ENCODE assay signal across 31 mouse cellular contexts in genomic region chr19:10583550-10584146, GRCm38 (mm10). TPM values are rescaled to one million over a fixed set of nuclear protein-coding genes. Genes with fewer than 3 reads are reported as not detected.
DNase-seq lines count a peak whose midpoint lies in the region; ATAC-seq and TF ChIP-seq lines count a peak whose summit lies in the region.
"Had no signal": no experiment of that assay in that cellular context is flagged by ENCODE, and none has a peak within 500 bp of the region (broad histone marks: within the 10 kb centered on the region; RNA-seq: fewer than 3 reads in every experiment).

No protein-coding gene starts in this region.

- WGBS in forebrain, embryonic 14.5 days, result 34% methylated on average over 7 of the region's 7 CpGs
- WGBS in forebrain, embryonic 13.5 days, result 48% methylated on average over 7 of the region's 7 CpGs
- 10% methylated on average over 7 of the region's 7 CpGs for WGBS in spleen, adult 2 months
- WGBS in bone marrow, adult 2 months, result 7% methylated on average over 7 of the region's 7 CpGs
- 79% methylated on average over 7 of the region's 7 CpGs for WGBS in liver, embryonic 11.5 days

- H3K4me3 ChIP-seq in forebrain, embryonic 14.5 days (ENCODE audit: low read depth, low read length), result no peak overlapping the region
- H3K4me3 ChIP-seq in forebrain, embryonic 13.5 days, result no peak overlapping the region
- no peak overlapping the region for H3K4me3 ChIP-seq in spleen, adult 2 months (ENCODE audit: extremely low read depth, insufficient read depth, insufficient read length)
- no peak overlapping the region for H3K4me3 ChIP-seq in bone marrow, adult 2 months (replicated peaks; ENCODE audit: control insufficient read depth, low read depth, low read length)
- H3K4me3 ChIP-seq in liver, embryonic 11.5 days (ENCODE audit: low read depth, low read length), result no peak overlapping the region
- H3K4me3 ChIP-seq: embryonic facial prominence, embryonic 12.5 days; forebrain, embryonic 15.5 days; heart, embryonic 15.5 days; hindbrain, embryonic 15.5 days; left cerebral cortex, adult 2 months; limb, embryonic 13.5 days; liver, embryonic 12.5 days; megakaryocyte, embryonic 14.5 days; midbrain, embryonic 13.5 days; neural tube, embryonic 13.5 days had no signal

- TF ChIP-seq CTCF in spleen, adult 2 months (IDR thresholded peaks at IDR 0.05; ENCODE audit: extremely low read depth, insufficient read depth, insufficient read length, insufficient replicate concordance), result no peak
- TF ChIP-seq CTCF in bone marrow, adult 2 months (IDR thresholded peaks at IDR 0.05; ENCODE audit: control insufficient read depth, insufficient read depth, low read length), result no peak

- TF ChIP-seq POLR2A in spleen, adult 2 months (IDR thresholded peaks at IDR 0.05; ENCODE audit: low read depth, low read length), result no peak
- no peak for TF ChIP-seq POLR2A in bone marrow, adult 2 months (IDR thresholded peaks at IDR 0.05; ENCODE audit: borderline replicate concordance, control insufficient read depth, low read depth, low read length)

- H3K27me3 ChIP-seq in forebrain, embryonic 14.5 days (replicated peaks; ENCODE audit: control insufficient read depth, insufficient read depth, low read length), result no peaks in the 10 kb centered on the region
- H3K27me3 ChIP-seq in forebrain, embryonic 13.5 days, result no peaks in the 10 kb centered on the region
- H3K27me3 ChIP-seq in spleen, adult 2 months (ENCODE audit: control insufficient read depth, insufficient read depth, low read length), result no peaks in the 10 kb centered on the region
- no peaks in the 10 kb centered on the region for H3K27me3 ChIP-seq in liver, embryonic 11.5 days (replicated peaks; ENCODE audit: control insufficient read depth, insufficient read depth, low read length)
- H3K27me3 ChIP-seq: embryonic facial prominence, embryonic 12.5 days; forebrain, embryonic 15.5 days; heart, embryonic 15.5 days; hindbrain, embryonic 15.5 days; limb, embryonic 13.5 days; liver, embryonic 12.5 days; megakaryocyte, embryonic 14.5 days; midbrain, embryonic 13.5 days; neural tube, embryonic 13.5 days had no signal

- H3K4me1 ChIP-seq in forebrain, embryonic 14.5 days (ENCODE audit: control insufficient read depth, insufficient read depth, low read length), result no peaks in the 10 kb centered on the region
- peaks cover 8% of the 10 kb centered on the region for H3K4me1 ChIP-seq in forebrain, embryonic 13.5 days
- H3K4me1 ChIP-seq in spleen, adult 2 months (ENCODE audit: control insufficient read depth, insufficient read depth, insufficient read length), result peaks cover 8% of the 10 kb centered on the region; the same call in 1 of the 2 replicates
- peaks cover 17% of the 10 kb centered on the region for H3K4me1 ChIP-seq in bone marrow, adult 2 months (ENCODE audit: control insufficient read depth, insufficient read depth, low read length)
- no peaks in the 10 kb centered on the region for H3K4me1 ChIP-seq in liver, embryonic 11.5 days (replicated peaks; ENCODE audit: control insufficient read depth, insufficient read depth, low read length)

- peaks cover 9% of the 10 kb centered on the region for H3K36me3 ChIP-seq in forebrain, embryonic 14.5 days (ENCODE audit: control insufficient read depth, insufficient read depth, low read length)
- peaks cover 16% of the 10 kb centered on the region for H3K36me3 ChIP-seq in forebrain, embryonic 13.5 days (ENCODE audit: poor library complexity, severe bottlenecking)
- H3K36me3 ChIP-seq in spleen, adult 2 months (ENCODE audit: control insufficient read depth, insufficient read depth, low read length), result peaks cover 22% of the 10 kb centered on the region
- no peaks in the 10 kb centered on the region; the same call in none of the 2 replicates for H3K36me3 ChIP-seq in liver, embryonic 11.5 days (ENCODE audit: control insufficient read depth, insufficient read depth, low read length)
- H3K36me3 ChIP-seq: forebrain, embryonic 15.5 days had no signal

- no peaks in the 10 kb centered on the region for H3K9me3 ChIP-seq in forebrain, embryonic 14.5 days (replicated peaks; ENCODE audit: control insufficient read depth, low read length)
- no peaks in the 10 kb centered on the region for H3K9me3 ChIP-seq in forebrain, embryonic 13.5 days (replicated peaks)
- no peaks in the 10 kb centered on the region for H3K9me3 ChIP-seq in liver, embryonic 11.5 days (ENCODE audit: control insufficient read depth, low read length)
- H3K9me3 ChIP-seq: embryonic facial prominence, embryonic 12.5 days; forebrain, embryonic 15.5 days; heart, embryonic 15.5 days; hindbrain, embryonic 15.5 days; limb, embryonic 13.5 days; liver, embryonic 12.5 days; megakaryocyte, embryonic 14.5 days; midbrain, embryonic 13.5 days; neural tube, embryonic 13.5 days had no signal

- no peak overlapping the region for H3K27ac ChIP-seq in forebrain, embryonic 14.5 days (ENCODE audit: low read depth, low read length)
- H3K27ac ChIP-seq in forebrain, embryonic 13.5 days, result no peak overlapping the region
- peak overlapping the region; percentile 71 for H3K27ac ChIP-seq in spleen, adult 2 months (ENCODE audit: insufficient read depth, low read length)
- peak overlapping the region; percentile 11; the same call in 1 of the 2 replicates for H3K27ac ChIP-seq in bone marrow, adult 2 months (ENCODE audit: control insufficient read depth, insufficient read depth, low read depth, low read length, poor library complexity)
- no peak overlapping the region for H3K27ac ChIP-seq in liver, embryonic 11.5 days (ENCODE audit: low read depth, low read length)
- H3K27ac ChIP-seq: embryonic facial prominence, embryonic 12.5 days; forebrain, embryonic 15.5 days; heart, embryonic 15.5 days; hindbrain, embryonic 15.5 days; left cerebral cortex, adult 2 months; limb, embryonic 13.5 days; liver, embryonic 12.5 days; midbrain, embryonic 13.5 days; neural tube, embryonic 13.5 days had no signal

- intact Hi-C loops in gastrocnemius, postnatal 14 days (cut with DNase I; ENCODE audit: low total_unique reads), result no loop called here

- H3K9ac ChIP-seq in forebrain, embryonic 14.5 days (ENCODE audit: low read length), result no peak overlapping the region
- H3K9ac ChIP-seq in forebrain, embryonic 13.5 days, result no peak overlapping the region
- no peak overlapping the region for H3K9ac ChIP-seq in liver, embryonic 11.5 days (ENCODE audit: low read depth, low read length)
- H3K9ac ChIP-seq: embryonic facial prominence, embryonic 12.5 days; forebrain, embryonic 15.5 days; heart, embryonic 15.5 days; hindbrain, embryonic 15.5 days; limb, embryonic 13.5 days; liver, embryonic 12.5 days; liver, postnatal 0 days; midbrain, embryonic 13.5 days; neural tube, embryonic 13.5 days had no signal

- DNase-seq in forebrain, embryonic 14.5 days (ENCODE audit: low spot score), result peak; percentile 31
- DNase-seq in spleen, adult 2 months (ENCODE audit: low read depth in 1 of 2, low spot score in 2 of 2), result no peak
- no peak for DNase-seq in spleen, postnatal 36 days (ENCODE audit: low spot score in 2 of 2)
- DNase-seq in liver, embryonic 11.5 days (ENCODE audit: low spot score), result no peak
- DNase-seq in gastrocnemius, postnatal 14 days, result no peak
- DNase-seq: adrenal gland, adult 2 months; adrenal gland, postnatal 36 days; cerebellum, adult 11 months; cerebellum, adult 9-10 months; embryo, embryonic 11 days; heart, postnatal 36 days; kidney, adult 11 months; kidney, postnatal 14 days; layer of hippocampus, adult 9-11 months; liver, postnatal 0 days; lung, postnatal 36 days; thymus, postnatal 14 days had no signal

- ATAC-seq in forebrain, embryonic 14.5 days, result no peak
- no peak for ATAC-seq in forebrain, embryonic 13.5 days
- peak; percentile 53 for ATAC-seq in megakaryocyte progenitor cell, adult 5-6 weeks (replicated peaks; ENCODE audit: poor library complexity)
- no peak for ATAC-seq in liver, embryonic 11.5 days (replicated peaks; ENCODE audit: low FRiP score)
- ATAC-seq: forebrain, embryonic 15.5 days; inflammation-experienced regulatory T-cells, adult 6 months; liver, embryonic 12.5 days; liver, postnatal 0 days; midbrain, embryonic 13.5 days had no signal

- H3K4me2 ChIP-seq in forebrain, embryonic 14.5 days (ENCODE audit: low read length), result no peak overlapping the region
- H3K4me2 ChIP-seq in forebrain, embryonic 13.5 days, result no peak overlapping the region
- no peak overlapping the region for H3K4me2 ChIP-seq in liver, embryonic 11.5 days
- H3K4me2 ChIP-seq: embryonic facial prominence, embryonic 12.5 days; forebrain, embryonic 15.5 days; heart, embryonic 15.5 days; hindbrain, embryonic 15.5 days; limb, embryonic 13.5 days; liver, embryonic 12.5 days; midbrain, embryonic 13.5 days; neural tube, embryonic 13.5 days had no signal

RNA-seq across cellular contexts. Expression of gene Tmem138, which starts 6.5 kb away (rescaled TPM):
- 42.4 and 49.9 TPM in 2 replicates for polyA plus RNA-seq in forebrain, embryonic 14.5 days (2014; fragmentation: Nextera tagmentation; extraction: Ambion mirVana)
- 44.7 and 50.4 TPM in 2 replicates for polyA plus RNA-seq in forebrain, embryonic 13.5 days (2015; fragmentation: Nextera tagmentation; extraction: Ambion mirVana)
- polyA plus RNA-seq in spleen, adult 2 months (2012; rRNA removed), result 7.3 and 8.6 TPM in 2 replicates
- 7.2 and 16.5 TPM in 2 replicates for polyA plus RNA-seq in bone marrow, adult 2 months (2011; ENCODE audit: insufficient read depth, insufficient read length, low replicate concordance, missing spikeins)
- total RNA-seq in megakaryocyte progenitor cell, adult 5-6 weeks (2015), result 37.8 and 38.7 TPM in 2 replicates
- 8.2 and 10.5 TPM in 2 replicates for total RNA-seq in megakaryocyte progenitor cell, adult 5-6 weeks (2017)
- polyA plus RNA-seq in liver, embryonic 11.5 days (2014; fragmentation: Nextera tagmentation; extraction: Ambion mirVana), result 32.6 and 33.3 TPM in 2 replicates
- total RNA-seq in gastrocnemius, postnatal 14 days (2021), result 1 to 10 TPM; 1.3 to 2.0 TPM

RNA-seq across cellular contexts. Expression of gene Cyb561a3, which starts 6.7 kb away (rescaled TPM):
- polyA plus RNA-seq in forebrain, embryonic 14.5 days (2014; fragmentation: Nextera tagmentation; extraction: Ambion mirVana), result 21.9 and 22.3 TPM in 2 replicates
- 14.3 and 15.5 TPM in 2 replicates for polyA plus RNA-seq in forebrain, embryonic 13.5 days (2015; fragmentation: Nextera tagmentation; extraction: Ambion mirVana)
- 214 and 230 TPM in 2 replicates for polyA plus RNA-seq in spleen, adult 2 months (2012; rRNA removed)
- 17.7 and 34.4 TPM in 2 replicates for polyA plus RNA-seq in bone marrow, adult 2 months (2011; ENCODE audit: insufficient read depth, insufficient read length, low replicate concordance, missing spikeins)
- total RNA-seq in megakaryocyte progenitor cell, adult 5-6 weeks (2015), result 27.5 and 28.6 TPM in 2 replicates
- total RNA-seq in megakaryocyte progenitor cell, adult 5-6 weeks (2017), result 28.8 and 29.6 TPM in 2 replicates
- polyA plus RNA-seq in liver, embryonic 11.5 days (2014; fragmentation: Nextera tagmentation; extraction: Ambion mirVana), result 14.9 and 18.5 TPM in 2 replicates
- 1 to 10 TPM; 3.8 to 4.1 TPM for total RNA-seq in gastrocnemius, postnatal 14 days (2021)

RNA-seq across cellular contexts. Expression of gene Ddb1, which starts 21.5 kb away (rescaled TPM):
- 283 and 296 TPM in 2 replicates for polyA plus RNA-seq in forebrain, embryonic 14.5 days (2014; fragmentation: Nextera tagmentation; extraction: Ambion mirVana)
- polyA plus RNA-seq in forebrain, embryonic 13.5 days (2015; fragmentation: Nextera tagmentation; extraction: Ambion mirVana), result 278 and 318 TPM in 2 replicates
- polyA plus RNA-seq in spleen, adult 2 months (2012; rRNA removed), result 53.3 and 59.0 TPM in 2 replicates
- polyA plus RNA-seq in bone marrow, adult 2 months (2011; ENCODE audit: insufficient read depth, insufficient read length, low replicate concordance, missing spikeins), result 59.3 and 107 TPM in 2 replicates
- 102 and 114 TPM in 2 replicates for total RNA-seq in megakaryocyte progenitor cell, adult 5-6 weeks (2015)
- 343 and 424 TPM in 2 replicates for total RNA-seq in megakaryocyte progenitor cell, adult 5-6 weeks (2017)
- 311 and 347 TPM in 2 replicates for polyA plus RNA-seq in liver, embryonic 11.5 days (2014; fragmentation: Nextera tagmentation; extraction: Ambion mirVana)
- total RNA-seq in gastrocnemius, postnatal 14 days (2021), result 100 to 1,000 TPM; 143 to 164 TPM

RNA-seq across cellular contexts. Expression of gene Tkfc, which starts 21.8 kb away (rescaled TPM):
- polyA plus RNA-seq in forebrain, embryonic 14.5 days (2014; fragmentation: Nextera tagmentation; extraction: Ambion mirVana), result 25.4 and 25.7 TPM in 2 replicates
- polyA plus RNA-seq in forebrain, embryonic 13.5 days (2015; fragmentation: Nextera tagmentation; extraction: Ambion mirVana), result 19.8 and 24.2 TPM in 2 replicates
- polyA plus RNA-seq in spleen, adult 2 months (2012; rRNA removed), result 4.6 and 5.4 TPM in 2 replicates
- 3.7 and 5.3 TPM in 2 replicates for polyA plus RNA-seq in bone marrow, adult 2 months (2011; ENCODE audit: insufficient read depth, insufficient read length, low replicate concordance, missing spikeins)
- total RNA-seq in megakaryocyte progenitor cell, adult 5-6 weeks (2015), result 7.7 and 11.1 TPM in 2 replicates
- total RNA-seq in megakaryocyte progenitor cell, adult 5-6 weeks (2017), result 5.5 and 5.9 TPM in 2 replicates
- 16.1 and 16.2 TPM in 2 replicates for polyA plus RNA-seq in liver, embryonic 11.5 days (2014; fragmentation: Nextera tagmentation; extraction: Ambion mirVana)
- 1 to 10 TPM; 6.4 to 7.2 TPM for total RNA-seq in gastrocnemius, postnatal 14 days (2021)

RNA-seq across cellular contexts. Expression of gene Tmem216, which starts 27.6 kb away (rescaled TPM):
- polyA plus RNA-seq in forebrain, embryonic 14.5 days (2014; fragmentation: Nextera tagmentation; extraction: Ambion mirVana), result 54.5 and 70.1 TPM in 2 replicates
- polyA plus RNA-seq in forebrain, embryonic 13.5 days (2015; fragmentation: Nextera tagmentation; extraction: Ambion mirVana), result 50.8 and 61.6 TPM in 2 replicates
- 6.9 and 8.5 TPM in 2 replicates for polyA plus RNA-seq in spleen, adult 2 months (2012; rRNA removed)
- polyA plus RNA-seq in bone marrow, adult 2 months (2011; ENCODE audit: insufficient read depth, insufficient read length, low replicate concordance, missing spikeins), result 18.5 and 25.1 TPM in 2 replicates
- total RNA-seq in megakaryocyte progenitor cell, adult 5-6 weeks (2015), result 42.9 and 50.8 TPM in 2 replicates
- total RNA-seq in megakaryocyte progenitor cell, adult 5-6 weeks (2017), result 25.3 and 28.7 TPM in 2 replicates
- 33.7 and 35.9 TPM in 2 replicates for polyA plus RNA-seq in liver, embryonic 11.5 days (2014; fragmentation: Nextera tagmentation; extraction: Ambion mirVana)
- total RNA-seq in gastrocnemius, postnatal 14 days (2021), result 1 to 10 TPM; 1.3 to 1.8 TPM

Comparison
In these comparisons a context has a peak if more than half of its experiments do, and no peak if none do; other contexts are left out.
1. H3K27ac ChIP-seq: peak in spleen, adult 2 months (single experiment) and bone marrow, adult 2 months (single experiment); none in forebrain, embryonic 14.5 days (single experiment), forebrain, embryonic 13.5 days (single experiment) and liver, embryonic 11.5 days (single experiment).